Mouse (Mus musculus) right cerebral cortex, postnatal 36 days (tissue): ENCODE results near the gene Gm26992.

Source experiments
- DNase-seq, 2 experiments: peaks; one replicate each; pipeline ENCODE4 v3.0.0; 2022; ENCODE audit warnings: low spot score in 2 of 2, mixed read lengths in 1 of 2

Gene Gm26992

DNA sequence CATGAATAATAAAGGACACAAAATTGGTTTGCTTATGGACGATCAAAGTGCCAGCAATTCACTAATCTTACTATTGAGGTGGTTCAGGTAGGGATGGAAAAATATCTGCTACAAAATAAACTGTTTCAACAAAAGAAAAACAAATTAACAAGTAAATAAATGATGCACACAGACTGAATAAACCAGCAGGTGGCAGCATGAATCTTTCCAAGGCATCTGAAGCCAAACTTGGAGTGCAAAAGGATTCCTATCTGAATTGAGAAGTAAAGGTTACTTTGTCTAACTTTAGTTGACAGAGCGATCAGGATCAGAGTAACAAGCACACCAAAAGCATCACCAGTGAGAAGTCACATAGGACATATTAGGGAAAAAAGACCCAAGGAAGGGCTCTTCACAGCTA lies 62.2 kb downstream of the Gm26992 start:
- DNase-seq = no peak

DNA sequence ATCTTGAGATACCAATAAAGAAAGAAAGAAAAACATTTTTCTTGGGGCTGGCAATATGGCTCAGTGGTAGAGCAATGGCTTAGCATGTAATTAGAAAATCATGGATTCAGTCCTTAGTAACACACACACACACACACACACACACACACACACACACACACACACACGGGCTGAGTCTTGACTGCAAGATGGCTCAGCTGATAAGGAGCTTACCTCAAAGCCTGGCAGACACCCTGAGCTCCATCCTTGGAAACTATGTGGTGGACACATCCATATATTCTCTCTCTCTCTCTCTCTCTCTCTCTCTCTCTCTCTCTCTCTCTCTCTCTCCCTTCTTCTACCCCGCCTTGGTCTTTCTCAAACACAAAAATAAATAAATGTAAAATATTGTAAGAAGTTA lies 69.0 kb downstream of the Gm26992 start:
- no peak for DNase-seq

GRCm38 (mm10) chrX:103492398-103493256 lies 70.8 kb downstream of the Gm26992 start:
- DNase-seq = no peak

DNA sequence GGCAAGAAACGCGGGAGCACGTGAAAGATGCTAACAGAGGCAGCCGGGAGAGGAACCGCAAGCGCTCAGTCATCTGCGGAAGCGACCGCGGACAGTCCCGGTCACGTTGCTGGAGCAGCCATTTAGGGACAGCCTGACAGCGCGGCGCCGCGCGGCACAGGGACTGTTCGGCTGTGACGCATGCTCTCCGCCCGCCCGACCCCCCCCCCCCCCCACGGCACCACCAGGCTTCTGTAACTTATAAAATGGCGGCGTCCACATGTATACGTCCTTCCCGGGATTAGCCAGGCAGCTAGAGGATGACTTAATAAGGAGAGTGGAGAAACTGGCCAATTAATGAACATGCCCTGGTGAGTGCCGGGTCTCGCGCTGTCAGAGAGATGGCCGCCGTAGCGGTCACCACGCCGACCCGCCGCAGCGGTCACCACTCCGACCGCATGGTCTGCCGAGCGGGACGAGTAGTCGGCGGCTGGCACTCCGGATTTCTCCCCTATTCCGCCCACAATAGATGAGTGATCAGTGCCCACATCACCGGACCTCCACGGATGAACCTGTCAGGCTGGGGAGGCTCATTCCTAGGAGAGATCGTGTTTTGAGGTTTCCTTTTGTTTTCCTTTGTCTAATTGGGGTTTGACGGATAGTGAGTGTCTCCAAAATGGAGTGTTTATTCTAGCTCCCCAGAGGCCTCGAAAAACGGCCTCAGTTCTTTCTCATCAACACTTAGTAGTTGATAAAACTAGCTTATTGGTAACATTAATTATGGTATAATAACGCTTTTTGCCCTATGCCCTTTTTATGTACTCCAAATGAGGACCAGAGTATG lies 71.8 kb downstream of the Gm26992 start:
- peak; percentile 49 to 73 for DNase-seq

DNA sequence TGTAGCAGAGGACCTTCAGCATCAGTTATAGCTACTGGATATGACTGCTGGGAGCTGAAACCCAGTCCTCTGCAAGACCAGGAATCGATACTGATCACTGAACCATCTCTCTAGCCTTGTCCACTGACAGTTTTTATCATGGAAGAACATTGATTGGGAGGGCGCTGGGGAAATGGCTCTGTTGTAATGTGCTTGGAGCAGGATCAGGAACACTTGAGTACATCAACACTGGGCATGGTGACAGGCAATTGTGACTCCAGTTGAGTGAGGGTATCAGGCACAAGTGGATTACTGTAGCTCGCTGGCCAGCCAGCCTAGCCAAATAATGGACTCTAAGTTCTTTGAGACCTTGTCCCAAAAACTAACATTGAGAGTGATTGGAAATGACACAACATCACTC lies 77.6 kb downstream of the Gm26992 start:
- no peak for DNase-seq

DNA sequence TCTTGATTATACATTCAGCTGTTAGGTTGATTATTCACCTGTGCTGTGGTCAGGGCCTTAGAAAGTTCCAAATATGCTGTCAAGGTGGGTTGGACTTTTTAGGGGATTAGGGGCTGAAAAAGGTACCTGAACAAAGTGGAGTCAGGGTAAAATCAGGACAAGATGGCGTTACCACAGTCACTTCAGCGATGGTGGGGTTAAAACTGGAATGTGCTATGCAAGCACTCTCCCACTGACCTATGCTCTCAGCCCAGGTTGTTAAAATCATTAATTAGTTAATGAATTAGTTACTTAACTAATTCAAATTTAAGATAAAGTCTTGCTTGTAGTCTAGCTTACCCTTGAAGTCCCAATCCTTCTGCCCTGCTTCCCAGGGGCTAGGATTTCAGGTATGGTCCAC lies 78.3 kb downstream of the Gm26992 start:
- no peak for DNase-seq

- no peak for DNase-seq
Measured at GRCm38 (mm10) chrX:103508218-103508617, 86.4 kb downstream of the Gm26992 start.

- no peak for DNase-seq
Measured at GRCm38 (mm10) chrX:103509168-103510019, 87.6 kb downstream of the Gm26992 start.

GRCm38 (mm10) chrX:103514782-103515181 lies 93.0 kb downstream of the Gm26992 start:
- no peak for DNase-seq

DNA sequence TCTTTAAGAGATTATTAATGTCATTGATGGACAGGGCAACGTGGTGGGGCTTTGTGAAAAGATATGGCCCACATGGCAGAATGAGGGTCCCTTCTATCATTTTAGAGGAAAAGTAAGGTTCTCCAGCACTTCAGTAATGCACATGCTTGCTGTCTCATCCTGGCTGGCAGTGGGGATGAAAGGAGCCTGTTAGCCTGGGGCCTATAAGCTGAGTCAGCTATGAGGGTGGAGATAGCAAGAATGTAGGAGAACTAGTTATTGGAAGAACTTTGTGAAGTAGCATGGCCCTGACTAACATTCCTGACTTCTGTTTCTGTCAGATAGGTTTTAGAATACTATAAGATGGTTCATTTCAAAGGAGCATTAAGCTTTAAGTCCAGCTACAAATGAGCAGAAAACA lies 93.5 kb downstream of the Gm26992 start:
- DNase-seq = no peak

DNA sequence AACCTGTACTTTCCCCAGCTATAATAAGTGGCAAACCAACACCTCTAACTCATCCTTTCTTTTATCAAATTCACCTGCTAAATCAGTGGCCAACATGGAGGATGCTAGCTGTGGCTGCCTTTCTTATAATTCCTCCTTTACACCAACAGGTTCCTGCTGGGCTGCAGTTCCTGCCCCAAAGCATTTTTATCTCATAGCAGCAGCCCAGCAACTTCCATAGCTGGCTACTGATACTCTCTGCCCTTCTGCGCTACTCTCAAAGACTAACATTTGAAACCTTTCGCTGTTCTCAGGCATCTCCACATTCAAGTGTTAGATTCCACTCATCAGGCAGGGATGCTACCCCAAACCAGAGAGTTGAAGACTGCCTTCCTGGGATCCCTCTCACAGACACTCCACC lies 97.0 kb downstream of the Gm26992 start:
- DNase-seq = no peak

DNA sequence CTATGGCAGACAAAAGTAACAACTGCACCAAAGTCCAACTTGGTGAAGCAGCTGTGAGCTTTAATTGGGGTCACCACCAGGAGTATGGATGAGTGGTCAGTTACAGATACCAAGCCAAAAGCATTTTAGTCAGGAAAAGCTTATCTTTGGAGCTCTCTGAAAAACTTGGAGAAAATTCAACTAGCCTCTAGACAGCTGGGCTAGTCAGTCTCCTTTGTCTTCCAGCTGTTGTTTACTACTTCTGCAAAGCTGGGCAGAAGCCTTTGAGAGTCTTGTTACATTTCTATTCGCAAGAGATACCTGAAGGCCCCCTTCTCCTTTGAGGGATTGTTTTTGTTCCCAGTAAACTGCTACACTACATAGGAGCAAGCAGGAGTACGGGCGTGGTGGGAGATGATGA lies 97.7 kb downstream of the Gm26992 start:
- DNase-seq = no peak

- DNase-seq = no peak
Measured at GRCm38 (mm10) chrX:103521221-103521716, 99.5 kb downstream of the Gm26992 start.

DNA sequence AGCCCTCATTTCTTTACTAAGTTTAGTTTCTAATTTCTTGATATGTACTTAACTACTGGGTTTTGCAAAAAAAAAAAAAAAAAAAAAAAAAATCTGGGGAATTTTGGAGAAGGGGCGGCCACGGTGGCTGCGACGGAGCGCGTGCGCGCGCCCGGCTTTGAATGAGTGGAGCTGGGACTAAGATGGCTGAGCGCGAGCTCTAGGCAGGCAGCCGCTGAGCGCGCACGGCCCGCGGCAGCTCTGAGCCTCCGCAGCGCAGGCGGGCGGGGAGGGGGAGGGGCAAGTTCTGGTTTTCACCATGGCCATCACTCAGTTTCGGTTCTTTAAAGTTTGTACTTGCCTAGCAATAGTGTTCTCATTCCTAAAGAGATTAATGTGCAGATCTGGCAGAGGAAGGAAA lies 107.4 kb downstream of the Gm26992 start:
- DNase-seq = peak; percentile 45 to 77
